Mouse (Mus musculus) c-Kit-positive CD71-negative TER-119-negative erythroid progenitor cells, embryonic 14.5 days (primary cell): ENCODE results near the gene Rhbdd2.
"Not testable (repeated sequence)": the region's sequence is repeated elsewhere in the genome, so short reads cannot be mapped to it uniquely, and the experiment has no call there.

Experiments used
- DNase-seq: peaks from one replicate; pipeline ENCODE4 v3.0.0-alpha.2; 2013; ENCODE audit warnings: low read depth

Rhbdd2 gene

DNA sequence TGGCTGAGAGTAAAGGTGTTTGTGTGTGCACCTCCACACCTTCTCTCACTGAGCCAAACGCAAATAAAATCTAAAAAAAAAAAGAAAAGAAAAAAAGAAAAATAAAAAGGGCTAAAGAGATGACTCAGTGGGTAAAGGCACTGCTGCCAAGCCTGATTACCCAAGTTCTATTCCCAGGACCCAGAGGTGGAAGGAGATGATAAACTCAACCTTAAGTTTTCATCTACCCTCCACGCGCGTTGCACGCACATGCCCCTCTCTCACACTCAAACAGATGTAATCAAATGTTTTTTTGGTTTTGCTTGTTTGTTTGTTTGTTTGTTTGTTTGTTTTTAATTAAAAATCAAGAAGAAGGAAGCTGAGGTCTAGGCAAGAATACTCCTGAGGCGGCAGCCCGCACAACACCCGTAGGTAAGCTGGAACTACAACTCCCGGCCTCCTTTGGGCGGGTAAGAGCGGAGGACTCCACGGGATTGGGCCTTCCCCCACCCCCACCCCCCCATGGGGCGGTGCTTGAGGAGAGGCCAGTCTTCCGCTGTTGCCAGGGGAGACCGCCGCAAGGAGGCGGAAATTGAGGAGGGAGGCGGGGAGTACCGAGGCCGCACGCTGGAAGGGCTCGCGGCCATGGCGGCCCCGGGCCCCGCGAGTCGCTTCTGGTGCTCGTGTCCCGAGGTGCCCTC lies at the start of gene Rhbdd2:
Gene Rhbdd2, plus strand, starts transcription at position 502 of the 680 bp plus-strand sequence.
- DNase-seq = peak; percentile 98

DNA sequence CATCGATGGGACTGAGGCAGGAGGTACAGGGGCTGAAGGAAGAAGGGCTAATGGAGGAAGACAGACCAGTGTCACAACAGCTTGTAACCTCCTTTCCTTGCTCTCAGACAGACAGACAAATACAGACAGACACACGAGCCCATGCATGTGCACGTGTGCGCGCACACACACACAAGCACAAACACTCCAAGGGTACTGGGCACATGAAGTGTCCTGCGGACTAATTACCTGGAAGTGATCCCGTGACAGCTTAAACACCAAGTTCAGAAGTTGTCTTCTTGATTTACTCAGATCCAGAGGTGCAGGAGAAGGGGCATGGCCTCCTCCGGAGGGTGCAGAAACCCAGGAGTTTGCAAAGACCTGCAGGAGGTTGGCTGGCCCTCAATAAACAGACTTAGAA lies 46.7 kb upstream of the Rhbdd2 start:
- no peak for DNase-seq

DNA sequence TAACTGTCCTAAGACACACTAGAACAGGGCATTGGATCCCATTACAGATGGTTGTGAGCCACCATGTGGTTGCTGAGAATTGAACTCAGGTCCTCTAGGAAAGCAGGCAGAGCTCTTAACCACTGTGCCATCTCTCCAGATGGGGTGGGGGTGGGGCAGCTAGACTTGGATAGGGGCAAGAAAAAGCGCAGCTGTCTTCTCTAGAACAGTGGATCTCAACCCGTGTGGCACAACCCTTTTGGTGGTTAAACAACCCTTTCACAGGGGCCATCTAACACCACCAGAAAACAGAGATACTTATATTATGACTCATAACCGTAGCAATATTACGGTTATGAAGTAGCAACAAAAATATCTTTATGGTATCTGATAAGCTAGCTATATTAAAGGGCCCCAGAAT lies 44.7 kb upstream of the Rhbdd2 start:
- DNase-seq = no peak

DNA sequence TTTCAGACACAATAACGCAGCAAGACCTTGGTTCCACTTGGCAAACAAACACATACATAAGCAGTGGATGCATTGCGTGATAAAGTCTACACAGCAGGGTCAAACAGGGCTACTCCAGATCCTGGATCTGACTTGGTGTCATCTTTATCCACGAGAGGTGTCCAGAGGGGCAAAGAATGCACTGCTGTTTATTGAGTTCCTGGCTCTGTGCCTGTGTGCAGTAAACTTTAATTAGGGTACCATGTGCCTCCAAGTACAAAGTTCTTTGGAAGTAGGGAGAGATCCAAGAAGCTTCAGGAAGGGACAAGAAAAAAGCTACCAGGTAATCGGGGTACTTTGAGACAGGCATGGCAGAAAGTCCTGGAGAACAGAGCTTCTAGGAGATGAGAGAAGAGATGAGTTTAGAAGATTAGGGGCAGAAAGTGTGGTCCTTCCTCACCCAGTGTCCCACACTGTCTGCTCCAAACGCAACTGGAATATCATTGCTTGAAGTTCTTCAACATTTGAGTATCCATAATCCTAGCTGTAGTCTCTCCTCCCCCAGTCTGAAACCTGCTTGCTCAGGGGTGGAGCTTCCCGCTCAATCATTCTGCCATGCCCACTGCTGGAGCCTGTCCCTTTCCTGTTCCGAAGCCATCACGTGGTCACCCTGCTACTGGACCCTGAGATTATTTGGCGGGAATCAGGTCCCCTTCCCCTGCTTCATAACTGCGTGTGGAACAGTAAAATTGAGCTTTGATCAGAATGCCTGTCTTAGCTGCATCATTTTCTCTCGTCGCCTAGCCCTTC lies 42.2 kb upstream of the Rhbdd2 start:
- DNase-seq = no peak

DNA sequence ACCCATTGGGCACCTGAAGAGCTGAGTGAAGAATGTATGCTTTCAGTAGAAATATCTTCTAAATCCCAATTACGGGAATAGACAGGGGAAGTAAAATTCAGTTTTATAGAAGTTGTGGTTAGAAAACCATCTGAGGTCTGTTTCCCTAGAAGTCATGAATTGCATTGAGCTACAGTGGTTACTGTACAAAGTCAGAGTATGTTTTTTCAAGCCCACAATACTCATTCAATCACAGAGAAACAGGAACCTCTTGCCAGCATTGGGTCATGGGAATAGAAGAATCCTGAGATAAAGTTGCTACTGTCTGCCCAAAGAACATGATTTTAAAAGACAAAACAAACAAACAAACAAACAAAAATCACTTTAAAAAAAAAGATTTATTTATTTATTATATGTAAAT lies 27.8 kb upstream of the Rhbdd2 start:
- DNase-seq = not testable (repeated sequence)

DNA sequence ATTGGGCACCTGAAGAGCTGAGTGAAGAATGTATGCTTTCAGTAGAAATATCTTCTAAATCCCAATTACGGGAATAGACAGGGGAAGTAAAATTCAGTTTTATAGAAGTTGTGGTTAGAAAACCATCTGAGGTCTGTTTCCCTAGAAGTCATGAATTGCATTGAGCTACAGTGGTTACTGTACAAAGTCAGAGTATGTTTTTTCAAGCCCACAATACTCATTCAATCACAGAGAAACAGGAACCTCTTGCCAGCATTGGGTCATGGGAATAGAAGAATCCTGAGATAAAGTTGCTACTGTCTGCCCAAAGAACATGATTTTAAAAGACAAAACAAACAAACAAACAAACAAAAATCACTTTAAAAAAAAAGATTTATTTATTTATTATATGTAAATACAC lies 25.7 kb upstream of the Rhbdd2 start:
- DNase-seq = not testable (repeated sequence)

DNA sequence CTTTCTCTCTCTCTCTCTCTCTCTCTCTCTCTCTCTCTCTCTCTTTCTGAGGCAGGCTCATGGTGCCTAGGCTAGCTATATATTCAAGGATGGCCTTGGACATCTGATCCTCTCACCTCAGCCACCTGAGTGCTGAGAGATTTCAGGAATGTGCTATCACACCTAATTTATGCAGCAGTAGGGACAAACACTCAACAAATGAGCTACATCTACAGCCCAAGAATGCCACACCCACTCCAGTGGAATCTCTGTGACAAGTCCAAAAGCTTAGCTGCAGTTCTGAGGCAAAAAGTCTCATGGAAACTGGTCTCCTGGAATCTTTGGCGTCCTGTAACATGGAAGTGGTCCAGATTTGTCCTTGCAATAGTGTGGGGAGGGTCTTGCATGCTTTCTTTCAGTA lies 24.8 kb upstream of the Rhbdd2 start:
- no peak for DNase-seq

DNA sequence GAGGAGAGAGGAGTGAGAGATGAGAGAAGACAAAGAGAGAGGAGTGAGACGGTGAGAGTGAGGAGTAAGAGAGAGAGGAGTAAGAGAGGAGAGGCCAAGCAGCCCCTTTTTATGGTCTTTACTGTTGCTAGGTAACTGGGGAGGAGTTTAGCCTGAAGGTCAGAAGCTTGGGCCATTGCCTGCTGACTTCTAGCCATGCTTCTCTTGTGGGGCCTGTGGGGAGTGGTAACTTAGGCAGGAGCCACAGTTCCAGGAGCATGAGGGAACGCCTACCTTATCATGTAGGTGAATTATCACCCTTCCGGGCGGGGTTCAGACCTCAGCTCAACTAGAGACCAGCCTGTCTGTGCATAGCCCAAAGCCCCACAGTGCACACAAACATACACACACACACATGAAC lies 22.6 kb upstream of the Rhbdd2 start:
- DNase-seq = no peak

DNA sequence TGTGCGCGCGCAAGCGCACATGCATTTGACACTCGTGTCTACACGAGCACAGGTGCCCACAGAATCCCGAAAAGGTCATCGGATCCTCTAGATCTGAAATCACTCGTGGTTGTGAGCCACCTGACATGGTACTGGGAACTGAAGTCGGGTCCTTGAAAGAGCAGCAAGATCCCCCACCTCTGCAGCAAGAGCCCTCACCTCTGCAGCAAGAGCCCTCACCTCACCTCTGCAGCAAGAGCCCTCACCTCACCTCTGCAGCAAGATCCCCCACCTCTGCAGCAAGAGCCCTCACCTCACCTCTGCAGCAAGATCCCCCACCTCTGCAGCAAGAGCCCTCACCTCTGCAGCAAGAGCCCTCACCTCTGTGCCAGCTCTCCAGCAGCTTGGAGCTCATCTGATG lies 12.7 kb upstream of the Rhbdd2 start:
- DNase-seq = not testable (repeated sequence)

DNA sequence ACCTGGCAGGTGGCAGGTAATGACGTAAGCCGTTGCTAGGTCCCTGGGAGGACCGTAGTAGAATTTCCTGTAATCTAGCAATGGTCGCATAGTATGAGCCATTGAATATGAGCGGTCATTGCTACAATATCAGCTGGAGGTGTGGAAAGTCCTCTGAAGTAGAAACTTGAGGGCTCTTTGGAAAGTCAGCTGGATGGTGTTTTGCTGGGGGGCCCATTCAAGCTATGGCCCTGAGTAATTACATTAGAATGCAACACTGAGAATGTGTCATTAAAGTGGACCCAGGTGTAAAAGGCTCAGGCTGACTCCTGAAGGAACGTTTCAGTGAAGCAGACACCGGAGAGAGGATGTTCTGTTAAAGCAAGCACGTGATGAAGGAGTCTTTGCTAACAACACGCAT lies 11.9 kb upstream of the Rhbdd2 start:
- DNase-seq = no peak

DNA sequence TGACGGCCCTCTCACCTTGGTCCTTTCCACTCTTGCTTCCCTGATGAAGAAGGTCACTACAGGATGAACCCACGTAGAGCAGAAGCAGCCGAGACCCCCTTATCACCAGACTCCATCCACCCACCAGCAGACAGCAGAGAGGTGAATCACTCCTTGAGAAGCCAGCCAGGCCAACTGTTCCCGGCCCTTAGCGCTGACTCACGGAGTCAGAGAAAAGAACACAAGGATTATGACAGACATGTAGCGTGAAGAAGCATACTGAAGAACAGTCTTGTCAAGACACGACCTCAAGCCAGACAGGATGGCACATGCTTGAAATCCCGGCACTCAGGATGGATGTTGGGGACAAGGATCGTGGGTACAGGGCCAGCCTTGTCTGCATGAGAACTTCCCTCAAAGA lies 10.7 kb upstream of the Rhbdd2 start:
- DNase-seq = no peak

DNA sequence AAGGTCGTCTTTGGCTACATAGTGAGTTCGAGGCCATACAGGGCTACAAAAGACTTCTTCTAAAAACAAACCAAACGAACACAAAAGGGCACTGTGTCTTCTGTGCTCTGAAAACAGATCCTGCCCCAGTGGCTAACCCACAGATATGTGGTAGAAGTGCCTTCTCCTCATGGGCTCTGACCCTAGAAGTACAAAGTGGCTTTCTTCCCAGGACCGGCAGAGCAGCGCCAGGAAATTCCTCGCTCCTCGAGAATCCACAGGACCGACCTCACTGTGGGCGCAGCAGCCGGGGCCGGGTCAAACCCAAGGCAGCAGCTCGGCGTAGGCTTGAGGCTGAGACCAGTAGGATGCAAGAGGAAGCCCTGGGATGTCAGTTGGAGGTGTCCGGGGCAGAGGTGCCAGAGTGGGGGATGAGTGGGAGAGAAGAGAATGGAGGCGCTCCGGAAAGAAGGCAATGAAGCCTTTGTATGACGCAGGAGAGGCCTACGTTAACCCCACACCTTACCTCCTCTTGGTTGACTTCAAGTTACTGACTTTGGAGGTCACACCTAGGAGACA lies 9.3 kb upstream of the Rhbdd2 start:
- no peak for DNase-seq

DNA sequence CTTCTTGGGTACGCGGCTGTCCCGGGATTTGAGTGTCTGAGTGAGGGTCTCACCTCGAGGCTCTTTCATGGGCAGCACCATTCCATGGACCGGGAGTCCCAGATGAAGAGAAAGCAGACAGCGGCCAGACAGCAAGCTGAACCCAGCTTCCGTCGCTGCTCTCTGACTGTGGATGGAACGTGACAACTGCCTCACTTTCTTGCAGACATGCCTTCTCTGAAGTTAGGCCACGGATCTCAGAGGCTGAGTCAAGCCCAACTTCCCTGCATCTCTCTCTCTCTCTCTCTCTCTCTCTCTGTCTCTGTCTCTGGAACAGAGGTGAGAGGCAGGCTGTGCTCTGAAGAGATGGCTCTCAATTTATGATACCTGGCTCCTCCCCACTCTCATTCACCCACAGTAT lies 3.5 kb upstream of the Rhbdd2 start:
- no peak for DNase-seq

DNA sequence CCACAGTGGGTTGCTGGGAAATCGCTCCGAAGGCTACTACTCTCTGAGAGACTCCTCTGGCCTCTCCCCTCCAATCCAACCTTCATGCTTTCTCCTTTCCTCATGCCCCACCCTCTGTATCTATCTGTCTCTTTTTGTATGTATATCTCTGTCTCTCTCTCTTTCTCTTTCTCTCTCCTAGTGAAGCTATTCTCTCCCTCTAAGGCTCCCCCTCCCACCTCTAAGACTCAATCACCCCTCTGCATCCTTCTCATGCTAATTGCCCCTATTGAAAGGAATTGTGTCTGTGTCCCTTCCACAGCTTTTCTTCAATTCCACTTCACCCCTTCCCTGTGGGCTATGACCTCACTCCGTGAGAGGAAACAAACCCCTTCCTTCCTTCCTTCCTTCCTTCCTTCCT lies 3.0 kb upstream of the Rhbdd2 start:
- DNase-seq = no peak

DNA sequence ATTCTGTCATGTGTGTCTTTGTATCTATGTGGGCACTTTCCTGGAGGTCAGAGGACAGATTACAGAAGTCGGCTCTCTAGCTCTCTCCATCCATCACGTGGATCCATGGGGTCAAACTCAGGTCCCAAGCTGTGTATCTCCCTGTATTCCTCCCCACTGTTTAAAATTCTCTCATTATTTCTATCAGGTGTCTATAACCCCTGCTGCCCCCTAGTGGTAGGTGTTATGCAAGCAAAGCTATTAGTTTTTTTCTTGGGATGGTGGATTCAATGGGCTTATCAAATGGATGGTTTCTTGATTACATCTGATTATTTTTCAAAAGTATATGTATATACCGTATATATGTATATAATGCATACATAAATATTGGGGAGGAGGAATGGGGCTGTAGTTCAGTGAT lies 1.8 kb upstream of the Rhbdd2 start:
- peak; percentile 67 for DNase-seq

DNA sequence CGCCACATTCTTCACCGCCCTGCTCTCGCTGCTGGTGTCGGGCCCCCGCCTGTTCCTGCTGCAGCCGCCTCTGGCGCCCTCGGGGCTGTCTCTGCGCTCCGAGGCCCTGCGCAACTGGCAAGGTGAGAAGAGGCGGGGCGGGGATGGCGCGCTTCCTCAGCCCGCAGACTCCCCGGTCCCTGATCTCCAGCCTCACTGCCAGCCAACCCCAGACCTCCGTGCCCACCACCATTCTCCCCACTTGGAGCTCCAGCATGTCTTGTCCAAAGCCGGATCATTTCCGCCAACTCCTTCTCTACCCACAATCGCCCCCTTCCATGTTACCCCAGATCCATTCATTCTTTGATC lies 353 bp downstream of the Rhbdd2 start:
- no peak for DNase-seq

DNA sequence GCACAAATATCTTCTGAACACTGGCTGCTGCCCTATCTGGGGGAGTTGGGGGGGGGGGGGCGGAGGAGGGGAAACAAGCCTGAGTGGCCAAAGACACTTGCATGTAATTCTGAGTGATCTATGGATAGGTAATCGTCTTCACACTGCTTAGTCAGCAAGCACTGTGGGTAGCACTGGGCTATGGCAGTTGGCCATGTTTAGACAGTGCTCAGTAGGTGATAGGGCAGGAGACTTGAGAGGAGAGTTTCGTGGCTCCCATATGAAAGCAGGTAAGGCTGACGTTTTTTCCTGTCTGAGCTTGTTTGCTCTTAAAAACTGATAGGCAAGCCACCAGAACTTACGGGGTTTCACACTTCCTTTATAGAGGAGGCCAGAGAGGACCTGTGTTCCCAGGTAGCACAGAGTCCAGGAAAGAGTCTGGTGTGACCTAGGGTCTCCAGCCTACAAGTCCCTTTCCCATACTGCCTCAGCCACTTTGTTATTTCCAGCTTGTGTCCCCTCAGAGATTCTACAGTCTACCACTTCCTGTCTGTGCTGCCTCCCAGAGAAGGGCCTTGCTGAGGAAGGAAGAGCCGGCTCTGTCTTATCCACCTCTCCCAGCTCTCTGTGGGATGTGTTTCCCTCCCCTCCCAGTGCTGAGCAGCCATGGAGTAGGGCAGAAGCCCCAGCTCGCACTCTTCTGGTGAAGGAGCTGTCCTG lies 7.5 kb downstream of the Rhbdd2 start:
- DNase-seq = no peak

DNA sequence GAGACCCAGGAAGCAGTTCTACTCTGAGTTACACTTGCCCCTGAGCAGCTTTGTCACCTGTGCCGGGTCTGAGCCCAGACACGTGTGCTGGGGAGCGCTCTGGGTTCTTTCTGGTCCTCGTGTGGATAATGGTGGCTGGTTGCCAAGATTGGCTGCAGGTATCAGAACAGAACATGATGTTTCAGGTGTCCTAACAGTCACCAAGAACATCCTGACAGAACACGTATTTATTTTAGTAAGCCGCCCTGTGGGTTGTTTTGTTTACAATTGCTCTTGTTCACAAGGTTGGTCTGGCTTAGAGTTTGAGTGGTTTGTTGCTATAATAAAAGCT lies 8.0 kb downstream of the Rhbdd2 start:
- no peak for DNase-seq

DNA sequence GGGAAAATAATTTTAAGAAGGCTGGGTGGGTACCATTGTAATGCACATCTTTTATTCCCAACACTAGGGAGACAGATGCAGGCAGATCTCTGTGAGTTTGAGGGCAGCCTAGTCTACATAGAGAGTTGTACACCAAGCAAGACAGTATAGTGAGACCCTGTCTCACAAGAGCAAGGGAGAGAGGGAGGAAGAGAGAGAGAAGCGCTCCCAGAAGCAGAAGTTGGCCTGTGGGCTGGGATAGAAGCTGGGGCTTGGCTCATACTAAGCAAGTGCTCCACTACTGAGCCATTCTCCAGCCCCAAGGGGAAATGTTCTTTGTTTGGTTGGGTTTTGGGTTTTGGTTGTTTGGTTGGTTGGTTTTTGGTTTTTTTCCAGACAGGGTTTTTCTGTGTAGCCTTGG lies 8.6 kb downstream of the Rhbdd2 start:
- no peak for DNase-seq

DNA sequence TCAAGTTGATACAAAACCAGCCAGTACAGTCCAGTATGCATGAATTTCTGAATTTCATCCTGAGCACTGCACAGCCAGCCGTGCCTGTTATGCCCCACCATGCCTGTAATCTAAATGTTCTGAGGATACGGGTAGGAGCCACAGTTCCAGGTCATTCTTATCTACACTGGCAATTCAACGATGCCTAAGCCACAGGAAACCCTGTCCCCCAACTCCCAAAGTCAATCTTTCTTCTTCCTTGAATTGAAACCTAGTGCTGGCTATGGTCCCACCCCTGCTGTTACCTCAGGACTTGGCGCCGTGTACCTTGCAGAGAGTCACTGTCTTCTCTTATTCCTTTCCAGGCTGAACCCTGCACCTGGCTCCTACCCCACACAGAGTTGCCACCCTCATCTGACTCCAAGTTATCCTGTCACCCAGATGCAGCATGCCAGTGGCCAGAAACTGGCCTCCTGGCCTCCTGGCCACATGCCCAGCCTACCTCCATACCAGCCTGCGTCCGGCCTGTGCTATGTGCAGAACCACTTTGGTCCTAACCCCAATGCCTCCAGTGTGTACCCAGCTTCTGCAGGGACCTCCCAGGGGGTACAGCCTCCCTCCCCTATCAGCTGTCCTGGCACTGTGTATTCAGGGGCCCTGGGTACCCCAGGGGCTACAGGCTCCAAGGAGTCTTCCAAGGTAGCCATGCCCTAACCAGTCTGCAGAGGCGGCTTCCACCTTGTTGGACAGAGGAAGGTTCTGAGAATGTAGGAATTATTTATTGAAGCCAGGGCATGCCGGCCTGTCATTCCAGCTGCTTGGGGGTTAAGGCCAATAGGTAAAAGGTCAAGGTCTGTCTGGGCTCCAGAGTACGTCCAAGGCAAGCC lies 10.5 kb downstream of the Rhbdd2 start:
- no peak for DNase-seq

DNA sequence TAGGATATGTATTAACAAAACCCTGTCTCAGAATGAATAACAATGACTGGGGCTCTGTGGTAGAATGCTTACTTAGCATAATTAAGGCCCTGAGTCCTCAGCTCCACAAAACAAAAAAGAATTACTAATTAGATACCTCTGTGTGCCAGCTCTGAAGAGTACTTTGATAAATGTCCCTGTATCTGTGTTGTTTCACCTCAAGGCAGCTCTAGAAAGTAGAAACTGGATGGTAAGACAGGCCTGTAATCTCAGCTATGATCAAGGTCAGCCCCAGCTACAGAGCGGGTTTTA lies 11.1 kb downstream of the Rhbdd2 start:
- DNase-seq = no peak

DNA sequence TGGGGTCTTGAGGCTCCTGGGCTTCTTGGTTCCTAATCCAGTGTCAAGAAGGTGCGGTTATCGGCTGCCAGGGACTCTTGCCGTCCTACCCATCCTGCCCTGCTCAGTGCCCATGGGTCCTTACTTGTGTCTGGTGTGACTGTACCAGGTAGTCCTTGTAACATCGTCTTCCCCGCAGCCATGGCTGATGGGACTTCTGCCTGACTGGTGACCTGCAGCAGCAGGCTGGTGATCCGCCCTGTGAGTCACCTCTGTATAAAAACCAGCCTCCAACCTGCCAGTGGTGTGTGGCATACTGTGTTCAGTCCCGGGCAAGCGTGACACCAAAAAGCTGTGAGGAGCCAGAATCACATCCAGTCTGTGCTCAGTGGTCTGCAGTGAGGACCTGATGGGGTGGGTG lies 11.5 kb downstream of the Rhbdd2 start:
- no peak for DNase-seq
